Mouse (Mus musculus): ENCODE results near the gene Cryzl1.

DNA sequence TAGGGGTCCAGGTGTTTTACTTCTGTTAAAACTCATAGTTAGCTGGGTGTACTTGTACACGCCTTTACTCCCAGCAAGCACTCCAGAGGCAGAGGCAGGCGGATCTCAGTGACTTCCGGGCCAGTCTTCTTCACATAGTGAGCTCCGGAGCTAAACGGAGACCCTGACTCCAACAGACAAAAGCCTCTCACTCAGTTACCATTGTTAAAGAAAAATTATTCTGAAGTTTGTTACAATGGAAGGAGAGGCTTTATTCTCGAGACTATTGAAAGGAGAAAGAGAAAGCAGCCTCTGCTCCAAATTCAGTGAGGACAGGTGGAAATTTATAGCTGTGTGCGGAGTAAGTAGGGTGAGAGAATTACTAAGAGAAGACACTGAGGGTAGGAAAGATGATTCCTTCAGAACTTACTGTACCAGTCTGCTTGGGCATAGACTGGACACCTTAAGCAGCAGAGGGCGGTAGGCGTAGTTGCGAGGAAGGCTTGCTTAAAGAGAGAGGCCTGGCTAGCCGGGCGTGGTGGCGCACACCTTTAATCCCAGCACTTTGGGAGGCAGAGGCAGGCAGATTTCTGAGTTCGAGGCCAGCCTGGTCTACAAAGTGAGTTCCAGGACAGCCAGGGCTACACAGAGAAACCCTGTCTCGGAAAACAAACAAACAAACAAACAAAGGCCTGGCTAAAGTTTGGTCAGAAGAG, 36.5 kb upstream of the Cryzl1 start:
- TF ChIP-seq CTCF (IDR thresholded peaks at IDR 0.05; ENCODE audit: extremely low read depth, insufficient read depth, insufficient read length, insufficient replicate concordance) (no peak), POLR2A (IDR thresholded peaks at IDR 0.05; ENCODE audit: low read depth, low read length) (no peak)
